Mouse (Mus musculus) erythroblast, embryonic 14.5 days (primary cell): ENCODE results near the gene Hcar1. TPM values are rescaled to one million over a fixed set of nuclear protein-coding genes. Genes with fewer than 3 reads are reported as not detected.

Experiments
- H3K27me3 ChIP-seq: 2 replicates; pipeline ENCODE4 v1.6.1; 2012; ENCODE audit warnings: inconsistent platforms; ENCODE audit not compliant: control insufficient read depth
- H3K36me3 ChIP-seq: 2 replicates; pipeline ENCODE4 v1.6.1; 2012; ENCODE audit warnings: mild to moderate bottlenecking, inconsistent platforms; ENCODE audit not compliant: control insufficient read depth
- H3K4me1 ChIP-seq: 2 replicates; pipeline ENCODE4 v1.6.1; 2012; ENCODE audit warnings: inconsistent platforms; ENCODE audit not compliant: control insufficient read depth
- H3K4me3 ChIP-seq: replicated peaks from 2 replicates; pipeline ENCODE3; 2012; ENCODE audit warnings: moderate library complexity, mild to moderate bottlenecking, inconsistent platforms
- H3K9me3 ChIP-seq: 2 replicates; pipeline ENCODE4 v1.6.1; 2012; ENCODE audit warnings: low read length, inconsistent platforms, mixed read lengths; ENCODE audit not compliant: control insufficient read depth
- GATA1 ChIP-seq: IDR thresholded peaks from 2 replicates; pipeline ENCODE4 v1.6.1; 2012; ENCODE audit warnings: low read length, inconsistent platforms, mixed read lengths
- TAL1 ChIP-seq: IDR thresholded peaks from 3 replicates; pipeline ENCODE4 v1.6.1; 2012; ENCODE audit warnings: low read length, inconsistent platforms, mixed read lengths
- polyA plus RNA-seq: library from polyadenylated mRNA; stranded (reverse); fragments of >175 nt; gene quantifications from 2 replicates; pipeline ENCODE4 v1.2.3, GENCODE M21; 2012

Gene Hcar1
- polyA plus RNA-seq, 1 experiment = not detected

- TF ChIP-seq GATA1 (no peak), TAL1 (no peak)
- Histone ChIP-seq H3K27me3 (no peaks in the 10 kb centered on the region), H3K4me3 (no peak overlapping the region), H3K9me3 (no peaks in the 10 kb centered on the region), H3K4me1 (peaks cover 5% of the 10 kb centered on the region), H3K36me3 (no peaks in the 10 kb centered on the region)
Observed at GRCm38 (mm10) chr5:123896395-123896794, 16.6 kb upstream of the Hcar1 start.

GRCm38 (mm10) chr5:123893520-123893919, 13.7 kb upstream of the Hcar1 start:
- Histone ChIP-seq H3K36me3 (no peaks in the 10 kb centered on the region), H3K9me3 (no peaks in the 10 kb centered on the region), H3K4me3 (no peak overlapping the region), H3K4me1 (peaks cover 5% of the 10 kb centered on the region), H3K27me3 (no peaks in the 10 kb centered on the region)
- TF ChIP-seq TAL1 = no peak
- TF ChIP-seq GATA1 = no peak

GRCm38 (mm10) chr5:123891669-123892068, 11.8 kb upstream of the Hcar1 start:
- Histone ChIP-seq H3K36me3 (no peaks in the 10 kb centered on the region), H3K4me1 (peaks cover 5% of the 10 kb centered on the region), H3K4me3 (no peak overlapping the region), H3K27me3 (no peaks in the 10 kb centered on the region), H3K9me3 (no peaks in the 10 kb centered on the region)
- no peak for TF ChIP-seq GATA1
- no peak for TF ChIP-seq TAL1

DNA sequence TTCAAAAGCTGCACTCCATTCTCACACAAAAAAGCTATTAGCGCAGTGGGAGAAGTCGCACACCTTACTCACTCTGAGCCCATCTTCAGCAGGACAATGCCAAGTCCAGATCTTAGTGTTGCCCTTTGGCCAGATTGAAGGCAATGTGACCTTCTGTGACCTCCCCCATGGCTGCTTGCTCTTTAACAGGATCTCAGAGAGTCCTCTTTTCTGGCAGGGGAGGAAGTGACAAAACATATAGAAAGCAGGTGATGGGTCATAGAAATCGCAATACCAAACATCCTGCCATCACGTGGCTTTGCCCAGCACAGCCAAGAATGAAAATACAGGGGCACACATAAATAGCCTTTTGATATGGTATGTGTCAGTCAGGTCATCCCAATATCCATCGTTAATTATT, 11.2 kb upstream of the Hcar1 start:
- H3K4me1 ChIP-seq = peaks cover 5% of the 10 kb centered on the region
- H3K4me3 ChIP-seq = no peak overlapping the region
- no peak for TF ChIP-seq TAL1
- TF ChIP-seq GATA1 = no peak
- H3K9me3 ChIP-seq = no peaks in the 10 kb centered on the region
- no peaks in the 10 kb centered on the region for H3K27me3 ChIP-seq
- H3K36me3 ChIP-seq = no peaks in the 10 kb centered on the region

DNA sequence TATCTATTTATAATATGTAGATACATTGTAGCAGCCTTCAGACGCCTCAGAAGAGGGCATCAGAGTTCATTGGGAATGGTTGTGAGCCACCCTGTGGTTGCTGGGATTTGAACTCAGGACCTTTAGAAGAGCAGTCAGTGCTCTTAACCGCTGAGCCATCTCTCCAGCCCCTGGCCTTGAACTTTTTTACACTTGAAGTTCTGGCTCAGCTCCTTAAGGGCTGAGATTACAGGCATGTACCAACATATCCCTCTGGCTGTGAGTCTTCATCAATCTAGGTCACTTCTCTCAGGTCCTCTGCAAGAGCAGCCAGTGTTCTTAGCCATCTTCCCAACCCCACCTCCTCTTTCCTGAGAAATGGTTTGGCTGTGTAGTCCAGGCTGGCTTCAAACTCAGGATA, 10.5 kb upstream of the Hcar1 start:
- peaks cover 5% of the 10 kb centered on the region for H3K4me1 ChIP-seq
- no peaks in the 10 kb centered on the region for H3K9me3 ChIP-seq
- no peaks in the 10 kb centered on the region for H3K36me3 ChIP-seq
- no peak overlapping the region for H3K4me3 ChIP-seq
- TF ChIP-seq GATA1 (no peak), TAL1 (no peak)
- H3K27me3 ChIP-seq = no peaks in the 10 kb centered on the region

DNA sequence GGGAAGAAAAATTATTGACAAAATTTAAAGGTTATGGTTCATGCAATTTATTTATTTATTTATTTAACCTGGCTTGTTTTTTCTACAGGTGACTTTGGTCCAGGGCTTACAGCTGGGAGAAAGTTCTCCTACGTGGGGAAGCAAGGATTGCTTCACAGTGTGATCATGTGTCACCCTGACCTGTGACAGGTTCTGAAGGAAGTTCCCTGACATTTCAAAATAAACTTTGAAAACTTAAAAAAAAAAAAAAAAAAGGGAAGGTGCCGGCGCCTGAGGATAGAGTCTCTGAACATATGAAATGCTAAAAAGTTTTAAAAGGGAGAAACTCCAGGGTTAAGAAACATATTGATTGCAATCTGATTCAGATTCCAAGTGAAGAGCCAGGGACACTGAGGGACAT, 6.5 kb upstream of the Hcar1 start:
- no peaks in the 10 kb centered on the region for H3K27me3 ChIP-seq
- no peak for TF ChIP-seq GATA1
- TF ChIP-seq TAL1 = no peak
- no peaks in the 10 kb centered on the region for H3K4me1 ChIP-seq
- H3K36me3 ChIP-seq = no peaks in the 10 kb centered on the region
- H3K9me3 ChIP-seq = no peaks in the 10 kb centered on the region
- H3K4me3 ChIP-seq = no peak overlapping the region

DNA sequence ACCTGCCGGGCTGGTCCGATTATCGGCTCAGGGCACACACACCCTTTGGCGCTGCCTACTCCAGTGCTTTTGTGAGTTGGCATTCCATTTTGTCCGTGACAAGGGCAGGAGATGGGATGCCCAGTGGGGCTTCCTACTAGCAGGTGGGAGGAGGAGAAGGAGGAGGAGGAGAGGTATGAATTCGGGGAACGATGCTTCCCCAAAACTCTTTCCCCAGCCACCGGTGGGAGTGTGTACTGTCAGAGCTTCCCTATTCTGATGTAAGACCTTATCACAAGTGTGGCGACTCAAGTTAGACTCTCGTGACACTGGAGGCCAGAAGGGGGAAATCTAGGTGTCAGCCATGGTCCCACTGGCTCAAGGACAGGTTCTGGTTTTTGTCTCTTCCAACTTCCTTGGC, 4.5 kb upstream of the Hcar1 start:
- no peaks in the 10 kb centered on the region; the same call in 1 of the 2 replicates for H3K4me1 ChIP-seq
- H3K36me3 ChIP-seq = no peaks in the 10 kb centered on the region
- no peak overlapping the region for H3K4me3 ChIP-seq
- no peaks in the 10 kb centered on the region for H3K9me3 ChIP-seq
- peaks cover 2% of the 10 kb centered on the region for H3K27me3 ChIP-seq
- TF ChIP-seq TAL1 (no peak), GATA1 (no peak)

DNA sequence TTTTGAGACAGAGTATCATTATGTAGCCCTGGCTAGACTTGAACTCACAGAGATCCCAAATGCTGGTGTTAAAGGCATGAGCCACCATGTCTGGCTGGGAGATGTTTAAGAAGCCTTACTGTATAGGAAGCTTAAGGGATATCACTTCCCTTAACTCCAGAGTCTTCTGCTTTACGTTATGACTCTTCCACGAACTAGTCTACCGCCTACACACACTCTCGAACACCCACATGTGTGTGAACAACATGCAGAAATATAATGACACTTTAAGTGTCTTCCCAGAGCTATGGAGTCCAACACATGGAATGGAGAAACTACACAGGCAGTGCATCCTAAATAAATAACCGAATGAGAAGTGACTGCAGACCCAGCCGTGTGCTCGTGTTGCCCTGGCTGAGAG, 4.1 kb upstream of the Hcar1 start:
- H3K9me3 ChIP-seq = no peaks in the 10 kb centered on the region
- H3K36me3 ChIP-seq = no peaks in the 10 kb centered on the region
- no peaks in the 10 kb centered on the region; the same call in 1 of the 2 replicates for H3K4me1 ChIP-seq
- no peak overlapping the region for H3K4me3 ChIP-seq
- peaks cover 5% of the 10 kb centered on the region for H3K27me3 ChIP-seq
- no peak for TF ChIP-seq TAL1
- no peak for TF ChIP-seq GATA1

DNA sequence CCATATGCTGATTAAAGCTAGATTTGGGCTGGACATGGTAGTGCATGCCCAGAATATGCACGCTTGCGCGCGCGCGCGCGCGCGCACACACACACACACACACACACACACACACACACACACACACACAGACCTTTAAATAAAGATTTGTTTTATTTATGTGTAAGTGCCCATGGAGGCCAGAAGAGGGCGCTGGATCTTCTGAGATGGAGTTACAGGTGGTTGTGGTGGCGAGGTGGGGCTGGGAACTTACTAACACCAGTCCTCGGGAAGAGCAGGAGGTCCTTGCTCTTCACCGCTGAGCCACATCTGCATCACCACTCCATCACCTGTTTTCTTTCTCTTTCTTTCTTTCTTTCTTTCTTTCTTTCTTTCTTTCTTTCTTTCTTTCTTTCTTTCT, 958 bp upstream of the Hcar1 start:
- Histone ChIP-seq H3K9me3 (no peaks in the 10 kb centered on the region), H3K4me1 (no peaks in the 10 kb centered on the region; the same call in 1 of the 2 replicates), H3K36me3 (no peaks in the 10 kb centered on the region), H3K4me3 (no peak overlapping the region), H3K27me3 (peaks cover 14% of the 10 kb centered on the region)
- no peak for TF ChIP-seq GATA1
- TF ChIP-seq TAL1 = no peak

DNA sequence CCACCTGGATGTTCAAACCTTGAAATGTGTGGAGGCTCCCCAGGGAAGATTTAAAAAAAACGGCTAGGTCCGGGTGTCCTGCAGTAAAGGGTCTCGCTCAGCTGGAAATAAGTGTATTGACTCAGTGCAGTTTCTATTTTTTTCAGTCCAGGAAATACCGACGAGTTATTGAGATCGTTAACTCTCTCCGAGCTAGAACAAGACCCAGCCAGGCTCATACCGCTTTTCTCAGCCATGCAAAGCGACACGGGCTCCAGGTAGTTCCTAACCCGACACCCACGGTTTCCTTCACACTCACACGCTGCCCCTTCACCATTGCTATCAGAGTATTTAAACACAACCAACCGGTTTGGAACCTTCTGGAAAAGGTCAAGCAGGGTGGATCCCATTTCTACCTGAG, 1.8 kb downstream of the Hcar1 start:
- H3K4me1 ChIP-seq = no peaks in the 10 kb centered on the region; the same call in 1 of the 2 replicates
- no peak for TF ChIP-seq TAL1
- no peak for TF ChIP-seq GATA1
- H3K4me3 ChIP-seq = no peak overlapping the region
- no peaks in the 10 kb centered on the region for H3K36me3 ChIP-seq
- H3K27me3 ChIP-seq = peaks cover 14% of the 10 kb centered on the region
- no peaks in the 10 kb centered on the region for H3K9me3 ChIP-seq
